Mouse (Mus musculus): ENCODE data around the gene Celf3. TPM values are rescaled to one million over a fixed set of nuclear protein-coding genes. Genes with fewer than 3 reads are reported as not detected.
A peak's percentile ranks its signal among the peaks of the same experiment; 100 is the strongest.

The Celf3 gene
- polyA plus RNA-seq (2012; fragmentation: generic; extraction: Trizol), result 0.07 TPM
- long read RNA-seq, experiment 1, result 0 reads
- long read RNA-seq, experiment 2, result 0 reads

GRCm38 (mm10) chr3:94477981-94478422 is at the start of gene Celf3:
Celf3 (plus strand) TSS chr3:94478295.
- H3K79me2 ChIP-seq (ENCODE audit: control insufficient read depth, insufficient read depth), result no peaks in the 10 kb centered on the region
- H3K79me3 ChIP-seq (ENCODE audit: low read depth), result no peaks in the 10 kb centered on the region
- no peaks in the 10 kb centered on the region for H3K36me3 ChIP-seq (ENCODE audit: control insufficient read depth, insufficient read depth)
- no peaks in the 10 kb centered on the region for H3K27me3 ChIP-seq (ENCODE audit: control insufficient read depth, insufficient read depth, insufficient read length)
- no peak within 1 kb of the TSS for H3ac ChIP-seq (ENCODE audit: control insufficient read depth, insufficient read length, low read depth)
- H3K4me3 ChIP-seq (ENCODE audit: insufficient read depth, poor library complexity, severe bottlenecking), result no peak within 1 kb of the TSS
- no peak for TF ChIP-seq CTCF (IDR thresholded peaks at IDR 0.05; ENCODE audit: control insufficient read depth, insufficient read depth, insufficient read length)
- no peak for TF ChIP-seq USF1 (IDR thresholded peaks at IDR 0.05; ENCODE audit: low read depth)
- TF ChIP-seq FOSL1 (IDR thresholded peaks at IDR 0.05; ENCODE audit: insufficient read depth, low read length, poor library complexity, severe bottlenecking), result no peak
- no peak for TF ChIP-seq CEBPB (IDR thresholded peaks at IDR 0.05; ENCODE audit: low read depth)
- no peak for TF ChIP-seq MYOG (IDR thresholded peaks at IDR 0.05; ENCODE audit: control insufficient read depth, extremely low read depth, insufficient read length)
- TF ChIP-seq MAX (IDR thresholded peaks at IDR 0.05), result no peak
- TF ChIP-seq MYOD1 (IDR thresholded peaks at IDR 0.05; ENCODE audit: control insufficient read depth, insufficient read length, low read depth), result no peak

- no peaks in the 10 kb centered on the region for H3K79me2 ChIP-seq (ENCODE audit: control insufficient read depth, insufficient read depth)
- no peaks in the 10 kb centered on the region for H3K79me3 ChIP-seq (ENCODE audit: low read depth)
- no peaks in the 10 kb centered on the region for H3K27me3 ChIP-seq (ENCODE audit: control insufficient read depth, insufficient read depth, insufficient read length)
- TF ChIP-seq FOSL1 (IDR thresholded peaks at IDR 0.05; ENCODE audit: insufficient read depth, low read length, poor library complexity, severe bottlenecking), result no peak
- no peak overlapping the region for H3K4me3 ChIP-seq (ENCODE audit: insufficient read depth, poor library complexity, severe bottlenecking)
- H3ac ChIP-seq (ENCODE audit: control insufficient read depth, insufficient read length, low read depth), result no peak overlapping the region
- H3K36me3 ChIP-seq (ENCODE audit: control insufficient read depth, insufficient read depth), result no peaks in the 10 kb centered on the region
Observed at GRCm38 (mm10) chr3:94430980-94431379, 47.1 kb upstream of the Celf3 start.

- Histone ChIP-seq H3K27me3 (ENCODE audit: control insufficient read depth, insufficient read depth, insufficient read length) (no peaks in the 10 kb centered on the region), H3ac (ENCODE audit: control insufficient read depth, insufficient read length, low read depth) (no peak overlapping the region), H3K4me3 (ENCODE audit: insufficient read depth, poor library complexity, severe bottlenecking) (no peak overlapping the region), H3K79me3 (ENCODE audit: low read depth) (no peaks in the 10 kb centered on the region), H3K36me3 (ENCODE audit: control insufficient read depth, insufficient read depth) (no peaks in the 10 kb centered on the region), H3K79me2 (ENCODE audit: control insufficient read depth, insufficient read depth) (no peaks in the 10 kb centered on the region)
- no peak for TF ChIP-seq USF1 (IDR thresholded peaks at IDR 0.05; ENCODE audit: low read depth)
- TF ChIP-seq MYOG (IDR thresholded peaks at IDR 0.05; ENCODE audit: control insufficient read depth, extremely low read depth, insufficient read length), result no peak
- TF ChIP-seq MYOD1 (IDR thresholded peaks at IDR 0.05; ENCODE audit: control insufficient read depth, insufficient read length, low read depth), result no peak
- no peak for TF ChIP-seq CEBPB (IDR thresholded peaks at IDR 0.05; ENCODE audit: low read depth)
- TF ChIP-seq FOSL1 (IDR thresholded peaks at IDR 0.05; ENCODE audit: insufficient read depth, low read length, poor library complexity, severe bottlenecking), result no peak
- TF ChIP-seq CTCF (IDR thresholded peaks at IDR 0.05; ENCODE audit: control insufficient read depth, insufficient read depth, insufficient read length), result no peak
Observed at GRCm38 (mm10) chr3:94434305-94434704, 43.8 kb upstream of the Celf3 start.

GRCm38 (mm10) chr3:94436420-94436819 is 41.7 kb upstream of the Celf3 start:
- Histone ChIP-seq H3K4me3 (ENCODE audit: insufficient read depth, poor library complexity, severe bottlenecking) (no peak overlapping the region), H3ac (ENCODE audit: control insufficient read depth, insufficient read length, low read depth) (no peak overlapping the region), H3K36me3 (ENCODE audit: control insufficient read depth, insufficient read depth) (no peaks in the 10 kb centered on the region), H3K27me3 (ENCODE audit: control insufficient read depth, insufficient read depth, insufficient read length) (no peaks in the 10 kb centered on the region), H3K79me2 (ENCODE audit: control insufficient read depth, insufficient read depth) (no peaks in the 10 kb centered on the region), H3K79me3 (ENCODE audit: low read depth) (no peaks in the 10 kb centered on the region)
- no peak for TF ChIP-seq MAX (IDR thresholded peaks at IDR 0.05)
- no peak for TF ChIP-seq CTCF (IDR thresholded peaks at IDR 0.05; ENCODE audit: control insufficient read depth, insufficient read depth, insufficient read length)
- no peak for TF ChIP-seq MYOD1 (IDR thresholded peaks at IDR 0.05; ENCODE audit: control insufficient read depth, insufficient read length, low read depth)
- no peak for TF ChIP-seq MYOG (IDR thresholded peaks at IDR 0.05; ENCODE audit: control insufficient read depth, extremely low read depth, insufficient read length)
- no peak for TF ChIP-seq CEBPB (IDR thresholded peaks at IDR 0.05; ENCODE audit: low read depth)
- no peak for TF ChIP-seq USF1 (IDR thresholded peaks at IDR 0.05; ENCODE audit: low read depth)
- TF ChIP-seq FOSL1 (IDR thresholded peaks at IDR 0.05; ENCODE audit: insufficient read depth, low read length, poor library complexity, severe bottlenecking), result no peak

GRCm38 (mm10) chr3:94441182-94441581 is 36.9 kb upstream of the Celf3 start:
- Histone ChIP-seq H3ac (ENCODE audit: control insufficient read depth, insufficient read length, low read depth) (no peak overlapping the region), H3K4me3 (ENCODE audit: insufficient read depth, poor library complexity, severe bottlenecking) (no peak overlapping the region), H3K36me3 (ENCODE audit: control insufficient read depth, insufficient read depth) (peaks cover 14% of the 10 kb centered on the region), H3K79me3 (ENCODE audit: low read depth) (peaks cover 15% of the 10 kb centered on the region), H3K79me2 (ENCODE audit: control insufficient read depth, insufficient read depth) (peaks cover 25% of the 10 kb centered on the region), H3K27me3 (ENCODE audit: control insufficient read depth, insufficient read depth, insufficient read length) (no peaks in the 10 kb centered on the region)
- TF ChIP-seq MYOD1 (IDR thresholded peaks at IDR 0.05; ENCODE audit: control insufficient read depth, insufficient read length, low read depth), result no peak
- TF ChIP-seq CEBPB (IDR thresholded peaks at IDR 0.05; ENCODE audit: low read depth), result no peak
- no peak for TF ChIP-seq CTCF (IDR thresholded peaks at IDR 0.05; ENCODE audit: control insufficient read depth, insufficient read depth, insufficient read length)

GRCm38 (mm10) chr3:94442951-94443596 is 35.0 kb upstream of the Celf3 start, which contains the start of gene Mrpl9:
Mrpl9 (plus strand) TSS chr3:94443318.
- H3ac ChIP-seq (ENCODE audit: control insufficient read depth, insufficient read length, low read depth), result peak within 1 kb of the TSS; percentile 83
- peaks cover 33% of the 10 kb centered on the region for H3K36me3 ChIP-seq (ENCODE audit: control insufficient read depth, insufficient read depth)
- H3K79me3 ChIP-seq (ENCODE audit: low read depth), result peaks cover 15% of the 10 kb centered on the region
- H3K4me3 ChIP-seq (ENCODE audit: insufficient read depth, poor library complexity, severe bottlenecking), result peak within 1 kb of the TSS; percentile 91
- no peak for TF ChIP-seq MYOG (IDR thresholded peaks at IDR 0.05; ENCODE audit: control insufficient read depth, extremely low read depth, insufficient read length)
- no peak for TF ChIP-seq FOSL1 (IDR thresholded peaks at IDR 0.05; ENCODE audit: insufficient read depth, low read length, poor library complexity, severe bottlenecking)
- TF ChIP-seq MAX (IDR thresholded peaks at IDR 0.05), result peak; percentile 74
- no peak for TF ChIP-seq MYOD1 (IDR thresholded peaks at IDR 0.05; ENCODE audit: control insufficient read depth, insufficient read length, low read depth)
- no peak for TF ChIP-seq CEBPB (IDR thresholded peaks at IDR 0.05; ENCODE audit: low read depth)
- TF ChIP-seq CTCF (IDR thresholded peaks at IDR 0.05; ENCODE audit: control insufficient read depth, insufficient read depth, insufficient read length), result no peak
- no peak for TF ChIP-seq USF1 (IDR thresholded peaks at IDR 0.05; ENCODE audit: low read depth)
- no peaks in the 10 kb centered on the region for H3K27me3 ChIP-seq (ENCODE audit: control insufficient read depth, insufficient read depth, insufficient read length)
- peaks cover 25% of the 10 kb centered on the region for H3K79me2 ChIP-seq (ENCODE audit: control insufficient read depth, insufficient read depth)

Data from C2C12 (cell line).